Mouse (Mus musculus) megakaryocyte, embryonic 14.5 days (primary cell): ENCODE data around the gene Timmdc1.

Experiments
- FLI1 ChIP-seq: IDR thresholded peaks from 2 replicates; pipeline ENCODE4 v1.6.1; 2012; ENCODE audit warnings: low read length, inconsistent platforms, mixed read lengths
- GATA1 ChIP-seq: IDR thresholded peaks from 3 replicates; pipeline ENCODE4 v1.6.1; 2012; ENCODE audit warnings: mixed read lengths, low read length, inconsistent platforms, borderline replicate concordance

- TF ChIP-seq GATA1: no peak
- no peak for TF ChIP-seq FLI1
Measured at GRCm38 (mm10) chr16:38521211-38521987, 1.1 kb downstream of the Timmdc1 start.
